In the genomic region with DNA sequence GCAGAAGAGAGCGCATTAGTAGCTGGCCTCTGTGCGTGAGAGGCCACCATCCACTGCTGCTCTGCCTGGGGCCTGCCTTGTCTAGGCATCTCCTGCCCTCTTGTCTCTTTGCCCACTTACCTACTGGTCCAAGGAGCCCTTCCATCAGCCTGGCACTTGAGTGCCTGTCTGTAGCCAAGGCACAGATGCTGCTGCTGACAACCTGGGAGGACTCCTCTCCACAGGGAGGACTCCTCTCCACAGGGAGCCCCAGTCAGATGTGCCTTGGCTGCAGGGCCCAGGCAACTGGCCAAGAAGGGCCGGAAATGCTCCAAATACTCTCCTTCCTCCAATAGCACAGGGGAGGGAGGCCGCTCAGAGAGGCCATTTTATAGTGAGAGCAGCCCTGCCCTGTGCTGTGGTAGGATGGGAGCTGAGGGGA, we compare ENCODE assay signal across 8 mouse cellular contexts. TPM values are rescaled to one million over a fixed set of nuclear protein-coding genes. Genes with fewer than 3 reads are reported as not detected.
DNase-seq lines count a peak whose midpoint lies in the region; ATAC-seq and TF ChIP-seq lines count a peak whose summit lies in the region.

No protein-coding gene starts in this region.

- H3K9ac ChIP-seq in intestine, postnatal 0 days (ENCODE audit: low read depth, low read length): no peak overlapping the region
- H3K9ac ChIP-seq in stomach, embryonic 16.5 days (ENCODE audit: low read length): peak overlapping the region; percentile 52; the same call in 1 of the 2 replicates

- no peak for TF ChIP-seq CTCF in intestine, postnatal 0 days (IDR thresholded peaks at IDR 0.05; ENCODE audit: low read depth)

- peak overlapping the region; percentile 15 for H3K27ac ChIP-seq in intestine, postnatal 0 days (ENCODE audit: low read depth, low read length)
- peak overlapping the region; percentile 85 for H3K27ac ChIP-seq in stomach, embryonic 16.5 days (ENCODE audit: low read length)

- no peaks in the 10 kb centered on the region for H3K27me3 ChIP-seq in intestine, postnatal 0 days (replicated peaks; ENCODE audit: control insufficient read depth, insufficient read depth, low read length)
- H3K27me3 ChIP-seq in stomach, embryonic 16.5 days (ENCODE audit: control insufficient read depth, insufficient read depth, low read length): no peaks in the 10 kb centered on the region

- no peaks in the 10 kb centered on the region for H3K9me3 ChIP-seq in intestine, postnatal 0 days (ENCODE audit: control insufficient read depth)
- H3K9me3 ChIP-seq in stomach, embryonic 16.5 days (replicated peaks; ENCODE audit: control insufficient read depth, low read length): no peaks in the 10 kb centered on the region

- peaks cover 4% of the 10 kb centered on the region; the same call in 1 of the 2 replicates for H3K36me3 ChIP-seq in intestine, postnatal 0 days (ENCODE audit: control insufficient read depth, insufficient read depth)
- H3K36me3 ChIP-seq in stomach, embryonic 16.5 days (ENCODE audit: control insufficient read depth, insufficient read depth, low read length): no peaks in the 10 kb centered on the region

- H3K4me3 ChIP-seq in intestine, postnatal 0 days (ENCODE audit: low read depth, low read length): no peak overlapping the region
- H3K4me3 ChIP-seq in stomach, embryonic 16.5 days (replicated peaks; ENCODE audit: low read length): peak overlapping the region; percentile 18

- peak overlapping the region; percentile 25; the same call in 1 of the 2 replicates for H3K4me2 ChIP-seq in intestine, postnatal 0 days (replicated peaks; ENCODE audit: low read depth)
- H3K4me2 ChIP-seq in stomach, embryonic 16.5 days (ENCODE audit: low read depth, low read length): peak overlapping the region; percentile 46

- ATAC-seq in intestine, postnatal 0 days: 0 out of 2 replicates have a peak, but pooled peaks have one; percentile 16
- ATAC-seq in megakaryocyte-erythroid progenitor cell, adult 5-6 weeks (replicated peaks; ENCODE audit: low FRiP score, low TSS enrichment, poor library complexity, severe bottlenecking): peak; percentile 23; the same call in 1 of the 2 replicates
- peak; percentile 70 for ATAC-seq in stomach, embryonic 16.5 days (ENCODE audit: insufficient read depth, low FRiP score)

- WGBS in intestine, postnatal 0 days: 53% methylated on average over 4 of the region's 4 CpGs
- 34% methylated on average over 4 of the region's 4 CpGs for WGBS in stomach, embryonic 16.5 days

- intact Hi-C loops in left cerebral cortex, postnatal 4 days (cut with DNase I): no loop called here

- peak; percentile 64 to 74 for DNase-seq in adrenal gland, adult 18-20 months (ENCODE audit: low spot score in 2 of 2)
- DNase-seq in cerebellum, postnatal 14 days: peak; percentile 96 to 97
- DNase-seq in gastrocnemius, postnatal 4 days (ENCODE audit: low spot score in 2 of 2): peak; percentile 84 to 89
- peak; percentile 95 for DNase-seq in left cerebral cortex, postnatal 4 days
- no peak for DNase-seq in thymus, postnatal 36 days

- H3K4me1 ChIP-seq in intestine, postnatal 0 days (replicated peaks; ENCODE audit: control insufficient read depth, insufficient read depth, low read length): peaks cover 38% of the 10 kb centered on the region
- peaks cover 87% of the 10 kb centered on the region for H3K4me1 ChIP-seq in stomach, embryonic 16.5 days (ENCODE audit: control insufficient read depth, insufficient read depth, low read length)

RNA-seq across cellular contexts. Expression of gene Ctdsp2, which starts 8.0 kb away (rescaled TPM):
- total RNA-seq in adrenal gland, adult 18-20 months (2021): 10 to 100 TPM; 73.0 to 98.7 TPM
- 100 to 1,000 TPM; 194 to 205 TPM for total RNA-seq in gastrocnemius, postnatal 4 days (2021)
- 43.1 and 46.7 TPM in 2 replicates for polyA plus RNA-seq in intestine, postnatal 0 days (2015; fragmentation: Nextera tagmentation; extraction: Ambion mirVana)
- total RNA-seq in left cerebral cortex, postnatal 4 days (2021): 10 to 100 TPM; 57.6 to 61.4 TPM
- 54.7 and 56.7 TPM in 2 replicates for total RNA-seq in megakaryocyte-erythroid progenitor cell, adult 5-6 weeks (2014; fragmentation: Nextera tagmentation)
- total RNA-seq in megakaryocyte-erythroid progenitor cell, adult 5-6 weeks (2017): 18.3 and 24.7 TPM in 2 replicates
- 49.4 and 53.4 TPM in 2 replicates for polyA plus RNA-seq in stomach, embryonic 16.5 days (2015; fragmentation: Nextera tagmentation; extraction: Ambion mirVana)

RNA-seq across cellular contexts. Expression of gene Avil, which starts 14.0 kb away (rescaled TPM):
- total RNA-seq in adrenal gland, adult 18-20 months (2021): 1 to 10 TPM in 1 of 2 experiments, under 1 TPM in 1; 0.67 to 5.5 TPM
- total RNA-seq in gastrocnemius, postnatal 4 days (2021): under 1 TPM; 0.42 to 0.52 TPM
- 0.20 and 0.52 TPM in 2 replicates for polyA plus RNA-seq in intestine, postnatal 0 days (2015; fragmentation: Nextera tagmentation; extraction: Ambion mirVana)
- total RNA-seq in left cerebral cortex, postnatal 4 days (2021): under 1 TPM; 0.12 to 0.16 TPM
- not detected in 2 replicates for total RNA-seq in megakaryocyte-erythroid progenitor cell, adult 5-6 weeks (2014; fragmentation: Nextera tagmentation)
- total RNA-seq in megakaryocyte-erythroid progenitor cell, adult 5-6 weeks (2017): 0.38 TPM in 1 of 2 replicates, not detected in the other
- 1.0 and 1.9 TPM in 2 replicates for polyA plus RNA-seq in stomach, embryonic 16.5 days (2015; fragmentation: Nextera tagmentation; extraction: Ambion mirVana)

RNA-seq across cellular contexts. Expression of gene Tsfm, which starts 44.1 kb away (rescaled TPM):
- total RNA-seq in adrenal gland, adult 18-20 months (2021): 10 to 100 TPM; 55.1 to 61.3 TPM
- total RNA-seq in gastrocnemius, postnatal 4 days (2021): 10 to 100 TPM; 29.2 to 38.5 TPM
- polyA plus RNA-seq in intestine, postnatal 0 days (2015; fragmentation: Nextera tagmentation; extraction: Ambion mirVana): 42.4 and 43.7 TPM in 2 replicates
- 10 to 100 TPM; 29.4 to 30.2 TPM for total RNA-seq in left cerebral cortex, postnatal 4 days (2021)
- total RNA-seq in megakaryocyte-erythroid progenitor cell, adult 5-6 weeks (2014; fragmentation: Nextera tagmentation): 41.6 and 61.2 TPM in 2 replicates
- total RNA-seq in megakaryocyte-erythroid progenitor cell, adult 5-6 weeks (2017): 55.5 and 63.3 TPM in 2 replicates
- polyA plus RNA-seq in stomach, embryonic 16.5 days (2015; fragmentation: Nextera tagmentation; extraction: Ambion mirVana): 80.4 and 80.6 TPM in 2 replicates

RNA-seq across cellular contexts. Expression of gene Mettl1, which starts 54.7 kb away (rescaled TPM):
- total RNA-seq in adrenal gland, adult 18-20 months (2021): 10 to 100 TPM; 16.0 to 18.2 TPM
- total RNA-seq in gastrocnemius, postnatal 4 days (2021): 10 to 100 TPM; 18.3 to 18.8 TPM
- polyA plus RNA-seq in intestine, postnatal 0 days (2015; fragmentation: Nextera tagmentation; extraction: Ambion mirVana): 19.8 and 22.1 TPM in 2 replicates
- total RNA-seq in left cerebral cortex, postnatal 4 days (2021): 10 to 100 TPM; 13.8 to 14.9 TPM
- 54.1 and 55.2 TPM in 2 replicates for total RNA-seq in megakaryocyte-erythroid progenitor cell, adult 5-6 weeks (2014; fragmentation: Nextera tagmentation)
- total RNA-seq in megakaryocyte-erythroid progenitor cell, adult 5-6 weeks (2017): 24.6 and 25.3 TPM in 2 replicates
- 49.4 and 49.5 TPM in 2 replicates for polyA plus RNA-seq in stomach, embryonic 16.5 days (2015; fragmentation: Nextera tagmentation; extraction: Ambion mirVana)

RNA-seq across cellular contexts. Expression of gene Eef1akmt3, which starts 54.8 kb away (rescaled TPM):
- under 1 TPM; 0.26 to 0.27 TPM for total RNA-seq in adrenal gland, adult 18-20 months (2021)
- 1 to 10 TPM in 1 of 2 experiments, under 1 TPM in 1; 0.78 to 1.1 TPM for total RNA-seq in gastrocnemius, postnatal 4 days (2021)
- 0.16 and 0.17 TPM in 2 replicates for polyA plus RNA-seq in intestine, postnatal 0 days (2015; fragmentation: Nextera tagmentation; extraction: Ambion mirVana)
- total RNA-seq in left cerebral cortex, postnatal 4 days (2021): under 1 TPM; 0.18 to 0.42 TPM
- not detected in 2 replicates for total RNA-seq in megakaryocyte-erythroid progenitor cell, adult 5-6 weeks (2014; fragmentation: Nextera tagmentation)
- total RNA-seq in megakaryocyte-erythroid progenitor cell, adult 5-6 weeks (2017): 0.38 TPM in 1 of 2 replicates, not detected in the other
- 1.3 and 1.5 TPM in 2 replicates for polyA plus RNA-seq in stomach, embryonic 16.5 days (2015; fragmentation: Nextera tagmentation; extraction: Ambion mirVana)

Comparison
In these comparisons a context has a peak if more than half of its experiments do, and no peak if none do; other contexts are left out.
1. DNase-seq: peak in adrenal gland, adult 18-20 months (2 of 2), cerebellum, postnatal 14 days (2 of 2), gastrocnemius, postnatal 4 days (2 of 2) and left cerebral cortex, postnatal 4 days (single experiment); none in thymus, postnatal 36 days (0 of 2).
2. ATAC-seq: peak in every context shown above with its lines; median percentile 70 in stomach, embryonic 16.5 days; 23 in megakaryocyte-erythroid progenitor cell, adult 5-6 weeks; 16 in intestine, postnatal 0 days.